Mouse (Mus musculus) adrenal gland, postnatal 10 days (tissue): ENCODE measurements around the gene Ube2a. TPM values are rescaled to one million over a fixed set of nuclear protein-coding genes. Genes with fewer than 3 reads are reported as not detected.
A peak's percentile ranks its signal among the peaks of the same experiment; 100 is the strongest.

Experiments
- DNase-seq: peaks from one replicate; pipeline ENCODE4 v3.0.0; 2021; ENCODE audit warnings: mixed read lengths
- total RNA-seq, 2 experiments: library from RNA; stranded (reverse); gene quantifications; 2 replicates each; pipeline ENCODE4 v1.2.3; 2021

Gene Ube2a
- total RNA-seq, 2 experiments from 2014 or later: 60.0 to 66.5 TPM

GRCm38 (mm10) chrX:36901655-36902054 is 28.0 kb downstream of the Ube2a start:
- no peak for DNase-seq

DNA sequence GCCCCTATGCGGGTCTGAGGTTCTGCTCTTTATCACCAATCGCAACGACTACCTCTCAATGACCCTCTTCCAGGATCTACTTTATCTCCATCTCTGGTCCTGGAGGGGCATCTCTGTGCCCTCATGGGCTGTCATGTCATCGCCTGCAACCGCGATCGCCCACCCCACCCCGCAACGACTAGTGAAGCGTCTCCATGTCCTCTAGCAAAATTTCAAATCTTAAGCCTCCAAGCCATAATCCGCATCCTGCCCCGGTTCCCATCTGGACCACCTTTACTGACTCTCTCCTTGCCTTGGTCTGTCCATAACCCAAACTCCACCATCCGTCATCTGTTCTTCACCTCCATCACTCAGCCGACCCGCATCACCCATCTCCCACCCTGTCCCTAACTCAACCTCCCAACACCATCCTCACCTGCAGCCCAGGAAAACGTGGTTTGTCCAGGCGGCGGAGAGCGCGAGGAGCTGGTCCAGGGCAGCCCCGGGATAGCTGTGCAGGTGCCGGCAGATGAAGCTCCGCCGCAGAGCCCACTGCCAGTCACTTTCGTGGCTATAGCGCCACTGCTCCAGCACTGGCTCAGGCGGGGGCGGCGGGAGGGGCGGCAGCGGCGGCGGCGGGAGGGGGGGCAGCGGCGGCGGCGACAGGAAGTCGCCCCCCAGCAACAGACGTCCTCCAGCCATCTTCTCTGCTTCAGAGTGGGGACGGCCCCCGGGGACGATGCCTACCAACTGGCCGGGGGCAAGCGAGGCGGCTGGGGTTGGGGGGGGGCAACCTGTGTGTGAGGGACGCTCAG is 28.8 kb downstream of the Ube2a start, which contains the start of gene Nkrf:
Gene Nkrf (minus strand): TSS at position 579 of the 794 bp plus-strand sequence.
- DNase-seq: peak; percentile 49

DNA sequence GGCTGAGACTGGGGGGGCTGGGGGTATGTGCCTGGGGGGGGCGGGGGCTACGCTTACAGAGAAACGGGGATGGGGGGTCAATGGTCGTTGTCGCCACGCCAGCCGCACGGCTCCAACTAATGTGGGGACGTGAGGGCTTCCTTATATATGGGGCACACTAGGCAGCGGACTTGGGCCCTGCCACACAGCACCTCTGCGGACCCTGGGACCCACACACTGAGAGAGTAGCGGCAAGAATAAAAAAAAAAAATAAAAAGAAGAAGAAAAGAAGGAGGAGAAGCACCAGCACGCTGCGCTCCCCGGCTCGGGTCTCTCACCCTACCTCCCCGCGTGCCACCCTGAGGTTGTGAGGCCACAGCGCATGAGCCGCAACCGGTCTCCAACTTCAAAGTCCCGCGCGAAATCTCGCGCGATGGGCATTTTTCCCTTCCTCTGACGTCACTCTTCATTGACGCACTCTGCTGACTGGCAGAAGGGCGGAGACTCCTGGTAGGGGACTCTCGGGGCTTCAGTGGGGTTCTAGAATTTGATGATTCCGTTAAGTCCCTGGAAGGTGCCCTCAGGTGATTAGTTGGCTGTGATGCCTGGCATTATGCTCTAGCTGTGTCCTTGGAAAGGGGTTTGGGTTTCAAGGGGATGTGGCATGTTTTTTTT is 29.5 kb downstream of the Ube2a start:
- DNase-seq: peak; percentile 91

DNA sequence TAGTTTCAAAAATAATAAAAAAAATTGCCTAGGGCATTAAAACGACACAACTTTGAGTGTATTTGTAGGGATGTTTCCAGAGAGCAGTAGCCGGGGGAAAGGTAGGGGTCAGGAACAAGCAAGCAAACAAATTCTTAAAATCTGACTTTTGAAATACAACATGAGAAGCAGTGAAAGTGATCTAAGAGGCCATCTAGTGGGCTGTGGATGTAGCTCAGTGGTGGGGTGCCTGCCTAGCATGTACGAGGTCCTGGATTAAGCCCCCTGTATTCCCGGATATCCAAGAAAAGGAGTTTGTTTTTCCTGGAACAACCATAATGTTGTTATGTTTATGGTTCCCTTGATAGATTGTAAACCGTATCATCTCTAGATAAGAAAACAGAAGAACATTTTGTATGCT is 32.8 kb downstream of the Ube2a start:
- DNase-seq: no peak

DNA sequence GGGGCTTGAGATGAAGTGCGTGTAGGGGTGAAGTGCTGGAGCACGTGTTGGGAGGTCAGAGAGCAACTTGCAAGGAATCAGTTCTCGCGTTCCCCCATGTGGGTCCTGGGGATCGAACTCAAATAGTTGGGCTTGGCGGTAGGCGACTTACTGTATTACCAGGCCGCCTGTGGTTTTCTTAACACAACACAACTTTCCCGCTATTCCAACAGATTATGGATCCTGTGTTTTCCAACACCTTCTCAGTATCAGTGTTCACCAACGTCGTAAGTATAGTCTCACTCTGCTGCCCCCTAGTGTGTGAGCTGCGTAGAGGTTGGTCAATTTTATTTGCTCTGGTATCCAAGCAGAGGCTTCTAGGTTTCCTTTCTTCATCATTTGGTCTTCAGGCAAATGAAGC is 37.6 kb downstream of the Ube2a start:
- peak; percentile 68 for DNase-seq

- no peak for DNase-seq
These were observed 44.0 kb downstream of the Ube2a start for GRCm38 (mm10) chrX:36917749-36918148.

DNA sequence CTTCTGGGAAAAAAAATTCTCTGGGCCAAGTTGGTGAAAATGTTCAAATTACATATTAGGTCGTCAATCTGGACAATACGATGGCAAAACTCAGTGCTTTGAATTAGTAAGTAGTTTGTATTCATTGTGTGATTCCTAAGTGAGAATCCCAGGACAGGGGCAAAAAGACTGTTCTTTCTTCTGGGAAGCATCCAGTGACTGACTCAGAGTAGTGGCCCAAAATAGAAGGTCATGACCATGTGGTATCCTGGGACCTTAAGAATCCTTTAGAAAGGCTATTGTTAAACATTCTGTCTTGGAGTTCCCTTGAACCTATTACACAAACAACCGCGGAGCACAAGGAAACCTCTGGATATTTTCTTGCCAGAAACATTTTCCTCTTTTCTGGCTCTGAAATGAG is 47.6 kb downstream of the Ube2a start:
- DNase-seq: no peak

DNA sequence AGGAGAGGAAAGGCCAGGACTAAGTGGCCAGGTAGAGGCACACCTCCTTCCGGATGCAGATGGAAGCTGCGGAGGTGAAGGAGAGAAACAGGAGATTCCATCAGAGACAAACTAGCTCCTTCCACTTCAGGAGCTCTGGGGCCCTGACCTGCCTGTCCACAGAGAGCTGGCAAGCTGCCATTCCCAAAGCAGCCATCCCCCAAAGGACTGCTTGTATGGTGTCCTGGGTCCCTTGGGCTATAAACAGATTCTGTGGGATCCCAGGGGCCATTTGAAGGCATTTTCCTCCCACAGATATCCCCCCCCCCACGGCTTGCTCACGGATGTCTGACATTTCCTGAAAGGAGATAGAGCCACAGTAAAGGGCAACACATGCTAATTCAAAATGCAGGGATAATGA is 55.1 kb downstream of the Ube2a start:
- no peak for DNase-seq

GRCm38 (mm10) chrX:36929694-36930093 is 56.0 kb downstream of the Ube2a start:
- DNase-seq: no peak

DNA sequence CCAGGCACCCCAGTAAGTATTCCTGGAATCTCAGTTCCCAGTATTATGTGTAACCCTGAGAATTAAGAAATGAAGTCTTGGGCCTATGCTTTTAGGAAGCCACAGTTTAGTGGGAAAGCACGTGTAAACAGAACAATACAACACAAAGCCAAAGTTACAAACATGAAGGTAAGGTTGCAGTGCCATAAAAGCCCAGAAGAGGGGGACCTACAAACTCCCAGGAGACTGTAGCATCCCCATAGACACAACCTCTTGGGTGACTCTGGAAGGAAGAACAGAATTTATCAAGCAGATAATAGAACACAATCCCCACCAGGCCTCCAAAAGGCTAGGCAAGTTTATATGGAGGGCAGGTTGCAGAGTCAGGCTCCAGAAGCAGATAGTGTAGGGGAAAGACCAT is 56.9 kb downstream of the Ube2a start:
- peak; percentile 8 for DNase-seq

Other genes starting within 250 kb of the Ube2a start
- gene Akap17b, start 228.5 kb upstream of the Ube2a start, total RNA-seq: 1 to 10 TPM; 4.0 to 5.6 TPM
- gene Slc25a43, start 130.2 kb upstream of the Ube2a start, total RNA-seq: 1 to 10 TPM; 1.3 to 2.0 TPM
- 100 to 1,000 TPM; 591 to 638 TPM for gene Slc25a5, start 78.2 kb upstream of the Ube2a start, total RNA-seq
- gene C330007P06Rik, start 211 bp downstream of the Ube2a start, total RNA-seq: 10 to 100 TPM; 41.0 to 46.1 TPM
- 1 to 10 TPM; 7.0 to 7.9 TPM for gene Nkrf, start 29.0 kb downstream of the Ube2a start, total RNA-seq
- 10 to 100 TPM; 15.8 to 22.4 TPM for gene Sept6, start 117.9 kb downstream of the Ube2a start, total RNA-seq
- under 1 TPM; 0.27 to 0.30 TPM for gene Sowahd, start 174.9 kb downstream of the Ube2a start, total RNA-seq
- 100 to 1,000 TPM; 694 to 724 TPM for gene Rpl39, start 211.5 kb downstream of the Ube2a start, total RNA-seq
- 10 to 100 TPM; 11.9 to 18.6 TPM for gene Upf3b, start 236.4 kb downstream of the Ube2a start, total RNA-seq